Mouse (Mus musculus) testis, adult 2 months (tissue): ENCODE data around the gene Mmp21. TPM values are rescaled to one million over a fixed set of nuclear protein-coding genes. Genes with fewer than 3 reads are reported as not detected.
A peak's percentile ranks its signal among the peaks of the same experiment; 100 is the strongest.

Experiments used
- H3K27ac ChIP-seq: fragments of 200-500 bp; 2 replicates; pipeline ENCODE4 v1.5.1; 2012; ENCODE audit warnings: low read depth, low read length; ENCODE audit not compliant: control insufficient read depth, insufficient read depth
- H3K27me3 ChIP-seq: fragments of 200-500 bp; 2 replicates; pipeline ENCODE4 v1.6.1; 2012; ENCODE audit warnings: mild to moderate bottlenecking, low read length, moderate library complexity; ENCODE audit not compliant: control insufficient read depth, insufficient read depth
- H3K36me3 ChIP-seq: fragments of 200-500 bp; 2 replicates; pipeline ENCODE4 v1.6.1; 2012; ENCODE audit warnings: mild to moderate bottlenecking, low read length; ENCODE audit not compliant: control insufficient read depth, insufficient read depth
- H3K4me1 ChIP-seq: fragments of 200-500 bp; 2 replicates; pipeline ENCODE4 v1.6.1; 2012; ENCODE audit warnings: low read length; ENCODE audit not compliant: control insufficient read depth, insufficient read depth
- H3K4me3 ChIP-seq: fragments of 200-500 bp; 2 replicates; pipeline ENCODE4 v1.5.1; 2012; ENCODE audit warnings: low read depth, mild to moderate bottlenecking, low read length, moderate library complexity, mixed read lengths; ENCODE audit not compliant: control insufficient read depth
- CTCF ChIP-seq: fragments of 200-500 bp; IDR thresholded peaks from 2 replicates; pipeline ENCODE4 v1.5.1; 2012; ENCODE audit warnings: low read depth, mild to moderate bottlenecking, inconsistent platforms, low read length, moderate library complexity; ENCODE audit not compliant: control insufficient read depth, insufficient read depth, insufficient replicate concordance
- POLR2A ChIP-seq: fragments of 200-500 bp; IDR thresholded peaks from 2 replicates; pipeline ENCODE4 v1.6.1; 2012; ENCODE audit warnings: low read depth, mild to moderate bottlenecking, inconsistent platforms, low read length, moderate library complexity; ENCODE audit not compliant: control insufficient read depth
- polyA plus RNA-seq: library from polyadenylated mRNA; depleted of rRNA; stranded (reverse); fragments of >200 nt; gene quantifications from 2 replicates; pipeline ENCODE4 v1.2.3, GENCODE M21; 2012; rRNA removed

Mmp21 gene
- polyA plus RNA-seq, result not detected in 2 replicates

- Histone ChIP-seq H3K27ac (no peak within 1 kb of the TSS), H3K4me1 (no peaks in the 10 kb centered on the region), H3K36me3 (no peaks in the 10 kb centered on the region), H3K4me3 (no peak within 1 kb of the TSS), H3K27me3 (no peaks in the 10 kb centered on the region)
- no peak for TF ChIP-seq POLR2A
Observed at GRCm38 (mm10) chr7:133679961-133680360, at the start of gene Mmp21. Gene Mmp21 (minus strand): TSS chr7:133680061.

- H3K27ac ChIP-seq, result no peak overlapping the region
- no peak overlapping the region for H3K4me3 ChIP-seq
- TF ChIP-seq CTCF, result no peak
- TF ChIP-seq POLR2A, result no peak
- no peaks in the 10 kb centered on the region for H3K27me3 ChIP-seq
- H3K4me1 ChIP-seq, result no peaks in the 10 kb centered on the region; the same call in 1 of the 2 replicates
- no peaks in the 10 kb centered on the region; the same call in 1 of the 2 replicates for H3K36me3 ChIP-seq
Observed at GRCm38 (mm10) chr7:133729351-133729750, 49.5 kb upstream of the Mmp21 start.

- no peak for TF ChIP-seq POLR2A
- TF ChIP-seq CTCF, result no peak
Observed at GRCm38 (mm10) chr7:133727027-133727426, 47.2 kb upstream of the Mmp21 start.

GRCm38 (mm10) chr7:133725571-133725970 is 45.7 kb upstream of the Mmp21 start:
- TF ChIP-seq POLR2A (no peak), CTCF (no peak)
- no peaks in the 10 kb centered on the region for H3K27me3 ChIP-seq
- peaks cover 3% of the 10 kb centered on the region for H3K36me3 ChIP-seq
- H3K4me1 ChIP-seq, result no peaks in the 10 kb centered on the region; the same call in 1 of the 2 replicates
- H3K4me3 ChIP-seq, result no peak overlapping the region
- H3K27ac ChIP-seq, result no peak overlapping the region

More at GRCm38 (mm10) chr7:133727027-133727426, 47.2 kb upstream of the Mmp21 start:
- H3K4me3 ChIP-seq, result no peak overlapping the region
- H3K27ac ChIP-seq, result no peak overlapping the region
- H3K36me3 ChIP-seq, result peaks cover 2% of the 10 kb centered on the region
- no peaks in the 10 kb centered on the region for H3K27me3 ChIP-seq
- H3K4me1 ChIP-seq, result no peaks in the 10 kb centered on the region; the same call in 1 of the 2 replicates

GRCm38 (mm10) chr7:133724844-133725243 is 45.0 kb upstream of the Mmp21 start:
- no peak overlapping the region for H3K4me3 ChIP-seq
- peaks cover 5% of the 10 kb centered on the region for H3K36me3 ChIP-seq
- TF ChIP-seq POLR2A, result no peak
- no peak for TF ChIP-seq CTCF
- H3K27ac ChIP-seq, result no peak overlapping the region
- no peaks in the 10 kb centered on the region; the same call in 1 of the 2 replicates for H3K4me1 ChIP-seq
- H3K27me3 ChIP-seq, result no peaks in the 10 kb centered on the region

GRCm38 (mm10) chr7:133720616-133721015 is 40.8 kb upstream of the Mmp21 start:
- no peaks in the 10 kb centered on the region for H3K27me3 ChIP-seq
- peak overlapping the region; percentile 43 for H3K27ac ChIP-seq
- no peaks in the 10 kb centered on the region; the same call in 1 of the 2 replicates for H3K4me1 ChIP-seq
- peaks cover 12% of the 10 kb centered on the region for H3K36me3 ChIP-seq
- TF ChIP-seq CTCF, result no peak
- TF ChIP-seq POLR2A, result no peak
- no peak overlapping the region for H3K4me3 ChIP-seq

- Histone ChIP-seq H3K27me3 (no peaks in the 10 kb centered on the region), H3K36me3 (peaks cover 12% of the 10 kb centered on the region), H3K27ac (no peak overlapping the region), H3K4me3 (no peak overlapping the region), H3K4me1 (no peaks in the 10 kb centered on the region; the same call in 1 of the 2 replicates)
- TF ChIP-seq POLR2A, result no peak
- TF ChIP-seq CTCF, result no peak
Observed at GRCm38 (mm10) chr7:133718580-133718979, 38.7 kb upstream of the Mmp21 start.
